Mouse (Mus musculus) ES-E14 (cell line): ENCODE data around the gene Olfr155. TPM values are rescaled to one million over a fixed set of nuclear protein-coding genes. Genes with fewer than 3 reads are reported as not detected.

Experiments used
- DNase-seq: peaks from one replicate; pipeline ENCODE4 v3.0.0-alpha.2; 2013; ENCODE audit warnings: low read depth, low spot score
- H3K27ac ChIP-seq: 2 replicates; pipeline ENCODE4 v1.5.1; 2012; ENCODE audit warnings: low read depth, mild to moderate bottlenecking, low read length, moderate library complexity, mixed read lengths; ENCODE audit not compliant: poor library complexity, insufficient read depth, severe bottlenecking
- H3K36me3 ChIP-seq: 2 replicates; pipeline ENCODE4 v1.6.1; 2012; ENCODE audit warnings: mild to moderate bottlenecking, low read length, moderate library complexity, mixed read lengths; ENCODE audit not compliant: control insufficient read depth, poor library complexity, insufficient read depth, severe bottlenecking
- H3K4me1 ChIP-seq, 2 experiments: fragments of 150-350 bp in 1 of 2; sonication (generic) in 1 of 2; 2 replicates each; pipeline ENCODE4 v1.6.1; 2012; ENCODE audit warnings: low read length in 2 of 2, mild to moderate bottlenecking in 1 of 2, mixed read lengths in 1 of 2; ENCODE audit not compliant: control insufficient read depth in 2 of 2, insufficient read depth in 2 of 2, poor library complexity in 1 of 2
- H3K4me3 ChIP-seq, 2 experiments: fragments of 150-350 bp in 1 of 2; sonication (generic) in 1 of 2; 2 replicates each; pipeline ENCODE4 v1.5.1; 2012; ENCODE audit warnings: low read length in 2 of 2, low read depth in 1 of 2, mild to moderate bottlenecking in 1 of 2, mixed read lengths in 1 of 2; ENCODE audit not compliant: insufficient read depth in 1 of 2, poor library complexity in 1 of 2, severe bottlenecking in 1 of 2
- H3K9ac ChIP-seq: 2 replicates; pipeline ENCODE4 v1.6.1; 2012; ENCODE audit warnings: low read depth, mild to moderate bottlenecking, low read length, mixed read lengths; ENCODE audit not compliant: poor library complexity, insufficient read depth, severe bottlenecking
- H3K9me3 ChIP-seq: fragments of 150-350 bp; sonication (generic); 2 replicates; pipeline ENCODE4 v1.6.1; 2012; ENCODE audit warnings: low read depth, mild to moderate bottlenecking, low read length; ENCODE audit not compliant: control insufficient read depth, insufficient read depth
- CHD2 ChIP-seq: IDR thresholded peaks from 2 replicates; pipeline ENCODE4 v1.6.1; 2014; ENCODE audit warnings: mild to moderate bottlenecking, low read depth, low read length, inconsistent platforms
- HCFC1 ChIP-seq: IDR thresholded peaks from 2 replicates; pipeline ENCODE4 v1.6.1; 2012; ENCODE audit warnings: low read length, inconsistent platforms, borderline replicate concordance; ENCODE audit not compliant: insufficient read depth
- MAFK ChIP-seq: IDR thresholded peaks from 2 replicates; pipeline ENCODE4 v1.6.1; 2014; ENCODE audit warnings: mild to moderate bottlenecking, low read depth, low read length, inconsistent platforms; ENCODE audit not compliant: insufficient read depth
- ZC3H11A ChIP-seq: IDR thresholded peaks from 2 replicates; pipeline ENCODE4 v1.6.1; 2012; ENCODE audit warnings: low read depth, mild to moderate bottlenecking, inconsistent platforms, low read length, borderline replicate concordance
- ZNF384 ChIP-seq: IDR thresholded peaks from 2 replicates; pipeline ENCODE4 v1.6.1; 2012; ENCODE audit warnings: low read depth, low read length, inconsistent platforms
- in situ Hi-C, 2 experiments: fragments of 600-800 bp; cut with MboI; formaldehyde crosslinking; loops; one replicate each; pipeline ENCODE4 v1.15.1; 2025; ENCODE audit warnings: low sequenced_read_pairs in 2 of 2, inconsistent platforms in 1 of 2; ENCODE audit not compliant: unreplicated experiment in 2 of 2
- total RNA-seq: library from RNA; depleted of rRNA; stranded (reverse); fragments of 300-350 nt; gene quantifications from 2 replicates; pipeline ENCODE4 v1.2.3, GENCODE M21; 2012

The Olfr155 gene
- total RNA-seq, 1 experiment, result not detected

GRCm38 (mm10) chr4:43878121-43878776 lies 26.9 kb downstream of the Olfr155 start:
- no peak overlapping the region for H3K4me3 ChIP-seq
- H3K27ac ChIP-seq, result no peak overlapping the region
- peaks cover 0 to 2% of the 10 kb centered on the region in 2 experiments; a peak in 1 of 4 replicates for H3K4me1 ChIP-seq
- TF ChIP-seq ZC3H11A, result no peak
- TF ChIP-seq ZNF384, result no peak
- TF ChIP-seq HCFC1, result no peak
- TF ChIP-seq MAFK, result no peak
- no peak for TF ChIP-seq CHD2
- no peak for DNase-seq
- H3K9ac ChIP-seq, result no peak overlapping the region
- no peaks in the 10 kb centered on the region for H3K36me3 ChIP-seq
- in situ Hi-C loops, result no loop called here
- no peaks in the 10 kb centered on the region for H3K9me3 ChIP-seq

- H3K9me3 ChIP-seq, result no peaks in the 10 kb centered on the region
- peaks cover 0 to 2% of the 10 kb centered on the region in 2 experiments; a peak in 1 of 4 replicates for H3K4me1 ChIP-seq
- H3K27ac ChIP-seq, result no peak overlapping the region
- H3K4me3 ChIP-seq, result no peak overlapping the region
- TF ChIP-seq ZNF384, result no peak
- no peak for TF ChIP-seq MAFK
- no peak for TF ChIP-seq ZC3H11A
- TF ChIP-seq CHD2, result no peak
- TF ChIP-seq HCFC1, result no peak
- no peak for DNase-seq
- in situ Hi-C loops, result no loop called here
- H3K9ac ChIP-seq, result no peak overlapping the region
- H3K36me3 ChIP-seq, result no peaks in the 10 kb centered on the region
These were observed 28.2 kb downstream of the Olfr155 start for GRCm38 (mm10) chr4:43879566-43879965.

- H3K9ac ChIP-seq, result no peak overlapping the region
- no peaks in the 10 kb centered on the region for H3K9me3 ChIP-seq
- no peaks in the 10 kb centered on the region for H3K36me3 ChIP-seq
- TF ChIP-seq MAFK, result no peak
- TF ChIP-seq ZC3H11A, result no peak
- no peak for TF ChIP-seq CHD2
- no peak for TF ChIP-seq HCFC1
- TF ChIP-seq ZNF384, result no peak
- no peaks in the 10 kb centered on the region for H3K4me1 ChIP-seq
- in situ Hi-C loops, result no loop called here
- no peak overlapping the region for H3K27ac ChIP-seq
- DNase-seq, result no peak
- H3K4me3 ChIP-seq, result no peak overlapping the region
These were observed 32.8 kb downstream of the Olfr155 start for GRCm38 (mm10) chr4:43884196-43884595.

- no peak overlapping the region for H3K27ac ChIP-seq
- H3K4me1 ChIP-seq, result no peaks in the 10 kb centered on the region
- DNase-seq, result no peak
- in situ Hi-C loops, result no loop called here
- no peak overlapping the region for H3K9ac ChIP-seq
- TF ChIP-seq HCFC1 (no peak), ZC3H11A (no peak), CHD2 (no peak), MAFK (no peak), ZNF384 (no peak)
- H3K9me3 ChIP-seq, result no peaks in the 10 kb centered on the region
- no peak overlapping the region for H3K4me3 ChIP-seq
- no peaks in the 10 kb centered on the region for H3K36me3 ChIP-seq
These were observed 39.9 kb downstream of the Olfr155 start for GRCm38 (mm10) chr4:43891247-43891646.

GRCm38 (mm10) chr4:43897209-43897608 lies 45.8 kb downstream of the Olfr155 start:
- H3K9me3 ChIP-seq, result no peaks in the 10 kb centered on the region
- in situ Hi-C loops, result no loop called here

More at GRCm38 (mm10) chr4:43897209-43897608, 45.8 kb downstream of the Olfr155 start:
- H3K9ac ChIP-seq, result no peak overlapping the region
- no peak overlapping the region for H3K27ac ChIP-seq
- no peak for DNase-seq
- no peaks in the 10 kb centered on the region for H3K4me1 ChIP-seq
- TF ChIP-seq CHD2 (no peak), ZC3H11A (no peak), HCFC1 (no peak), ZNF384 (no peak), MAFK (no peak)
- H3K4me3 ChIP-seq, result no peak overlapping the region
- no peaks in the 10 kb centered on the region for H3K36me3 ChIP-seq
